Mouse (Mus musculus) kidney, adult 2 months (tissue): Measurements from ENCODE around the gene Utrn. TPM values are rescaled to one million over a fixed set of nuclear protein-coding genes. Genes with fewer than 3 reads are reported as not detected.

Experiments
- DNase-seq: peaks from one replicate; pipeline ENCODE4 v3.0.0; 2021
- H3K27ac ChIP-seq: fragments of 200-500 bp; 2 replicates; pipeline ENCODE4 v1.5.1; 2012; ENCODE audit warnings: low read depth, low read length, control low read depth, inconsistent platforms; ENCODE audit not compliant: insufficient read depth
- H3K27me3 ChIP-seq: fragments of 200-500 bp; replicated peaks from 2 replicates; pipeline ENCODE4 v1.6.1; 2012; ENCODE audit warnings: mild to moderate bottlenecking, moderate library complexity, low read length, inconsistent platforms; ENCODE audit not compliant: control insufficient read depth, insufficient read depth
- H3K36me3 ChIP-seq: fragments of 200-500 bp; 2 replicates; pipeline ENCODE4 v1.6.1; 2012; ENCODE audit warnings: mild to moderate bottlenecking, moderate library complexity, low read length, inconsistent platforms; ENCODE audit not compliant: control insufficient read depth, insufficient read depth
- H3K4me1 ChIP-seq: fragments of 200-500 bp; 2 replicates; pipeline ENCODE4 v1.6.1; 2011; ENCODE audit warnings: low read length; ENCODE audit not compliant: control insufficient read depth, insufficient read depth
- H3K4me3 ChIP-seq: fragments of 200-500 bp; 2 replicates; pipeline ENCODE4 v1.5.1; 2011; ENCODE audit warnings: mild to moderate bottlenecking, low read depth, low read length, control low read depth; ENCODE audit not compliant: insufficient read depth
- CTCF ChIP-seq: fragments of 200-500 bp; conservative IDR thresholded peaks from 2 replicates; pipeline ENCODE4 v1.5.1; 2011; ENCODE audit warnings: low read depth, mild to moderate bottlenecking, control low read depth, low read length, moderate library complexity, mixed read lengths; ENCODE audit not compliant: insufficient read depth, insufficient read length
- POLR2A ChIP-seq: fragments of 200-500 bp; IDR thresholded peaks from one replicate; pipeline ENCODE4 v1.6.1; 2011; ENCODE audit warnings: low read depth, low read length, control low read depth
- WGBS: fragments of 180-500 bp; shearing (Covaris S2); methylation state at CpG from one replicate; pipeline ENCODE4 v1.1.7; 2018; 5-methylcytosine and 5-hydroxymethylcytosine counted together
- polyA plus RNA-seq: library from polyadenylated mRNA; depleted of rRNA; stranded (reverse); fragments of >200 nt; gene quantifications from 2 replicates; pipeline ENCODE4 v1.2.3, GENCODE M21; 2012

Utrn gene
- polyA plus RNA-seq, 1 experiment, result 20.8 TPM

GRCm38 (mm10) chr10:12887792-12888191 is 18.6 kb upstream of the Utrn start:
- 67% methylated on average over 2 of the region's 2 CpGs for WGBS

GRCm38 (mm10) chr10:12884308-12884948 is 15.3 kb upstream of the Utrn start:
- Histone ChIP-seq H3K4me1 (no peaks in the 10 kb centered on the region), H3K27me3 (no peaks in the 10 kb centered on the region), H3K36me3 (no peaks in the 10 kb centered on the region), H3K27ac (no peak overlapping the region), H3K4me3 (no peak overlapping the region)
- 36% methylated on average over 8 of the region's 8 CpGs for WGBS
- TF ChIP-seq CTCF, result no peak
- no peak for TF ChIP-seq POLR2A
- DNase-seq, result peak; percentile 87

More at GRCm38 (mm10) chr10:12887792-12888191, 18.6 kb upstream of the Utrn start:
- no peaks in the 10 kb centered on the region for H3K36me3 ChIP-seq
- no peaks in the 10 kb centered on the region for H3K4me1 ChIP-seq
- no peak overlapping the region for H3K27ac ChIP-seq
- DNase-seq, result no peak
- no peaks in the 10 kb centered on the region for H3K27me3 ChIP-seq
- no peak overlapping the region for H3K4me3 ChIP-seq
- TF ChIP-seq CTCF, result no peak
- TF ChIP-seq POLR2A, result no peak

- H3K4me3 ChIP-seq, result no peak overlapping the region
- H3K4me1 ChIP-seq, result no peaks in the 10 kb centered on the region
- H3K36me3 ChIP-seq, result no peaks in the 10 kb centered on the region
- TF ChIP-seq POLR2A, result no peak
- TF ChIP-seq CTCF, result no peak
- no peak overlapping the region for H3K27ac ChIP-seq
- WGBS, result 72% methylated on average over 4 of the region's 4 CpGs
- H3K27me3 ChIP-seq, result no peaks in the 10 kb centered on the region
- DNase-seq, result peak; percentile 23
Observed at GRCm38 (mm10) chr10:12881911-12882310, 12.7 kb upstream of the Utrn start.

- H3K4me1 ChIP-seq, result no peaks in the 10 kb centered on the region
- 92% methylated on average over 3 of the region's 3 CpGs for WGBS
- H3K27me3 ChIP-seq, result no peaks in the 10 kb centered on the region
- TF ChIP-seq POLR2A, result no peak
- TF ChIP-seq CTCF, result no peak
- no peak overlapping the region for H3K4me3 ChIP-seq
- H3K36me3 ChIP-seq, result no peaks in the 10 kb centered on the region
- no peak overlapping the region for H3K27ac ChIP-seq
- DNase-seq, result no peak
Observed at GRCm38 (mm10) chr10:12879313-12879695, 10.1 kb upstream of the Utrn start.

- H3K4me3 ChIP-seq, result no peak overlapping the region
- H3K36me3 ChIP-seq, result no peaks in the 10 kb centered on the region
- TF ChIP-seq POLR2A, result no peak
- no peak for TF ChIP-seq CTCF
- H3K4me1 ChIP-seq, result no peaks in the 10 kb centered on the region
- H3K27me3 ChIP-seq, result no peaks in the 10 kb centered on the region
- WGBS, result 51% methylated on average over 14 of the region's 14 CpGs
- DNase-seq, result no peak
- H3K27ac ChIP-seq, result no peak overlapping the region
Observed at GRCm38 (mm10) chr10:12878661-12879312, 9.6 kb upstream of the Utrn start.

GRCm38 (mm10) chr10:12876426-12876825 is 7.3 kb upstream of the Utrn start:
- Histone ChIP-seq H3K27ac (no peak overlapping the region), H3K36me3 (no peaks in the 10 kb centered on the region), H3K4me3 (no peak overlapping the region), H3K27me3 (no peaks in the 10 kb centered on the region), H3K4me1 (no peaks in the 10 kb centered on the region)
- no peak for TF ChIP-seq CTCF
- no peak for TF ChIP-seq POLR2A
- no peak for DNase-seq
- 86% methylated on average over 3 of the region's 3 CpGs for WGBS

- Histone ChIP-seq H3K4me1 (no peaks in the 10 kb centered on the region), H3K36me3 (no peaks in the 10 kb centered on the region), H3K27me3 (no peaks in the 10 kb centered on the region), H3K27ac (no peak overlapping the region), H3K4me3 (no peak overlapping the region)
- TF ChIP-seq CTCF (no peak), POLR2A (no peak)
- WGBS, result 97% methylated on average over 4 of the region's 4 CpGs
- no peak for DNase-seq
Observed at GRCm38 (mm10) chr10:12875410-12875809, 6.2 kb upstream of the Utrn start.
